Comparison of ENCODE assay signal across 20 mouse cellular contexts in the genomic region with DNA sequence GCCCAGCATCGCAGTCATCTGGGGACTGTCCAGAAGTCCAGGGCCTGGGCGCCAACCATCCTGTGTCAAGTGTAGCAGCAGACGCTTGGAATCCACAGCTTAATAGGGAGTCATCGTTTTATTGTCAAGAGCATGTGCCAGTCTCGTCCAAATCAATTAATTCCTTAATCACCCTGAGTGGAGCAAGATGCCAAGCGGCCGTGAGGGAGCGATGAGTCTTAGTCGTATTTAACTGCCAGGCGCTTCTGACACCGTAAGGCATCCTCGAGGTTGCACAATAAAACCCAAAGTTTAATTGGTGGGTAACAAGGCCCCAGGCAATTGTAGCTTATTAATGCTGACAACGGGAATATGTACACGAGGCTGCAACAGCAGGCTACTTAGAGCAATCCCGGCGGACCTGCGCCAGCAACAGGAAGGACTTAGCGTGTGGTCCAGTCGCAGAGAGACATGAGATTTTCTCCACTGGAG.
DNase-seq lines count a peak whose midpoint lies in the region; ATAC-seq and TF ChIP-seq lines count a peak whose summit lies in the region.
"Had no signal": no experiment of that assay in that cellular context is flagged by ENCODE, and none has a peak within 500 bp of the region (broad histone marks: within the 10 kb centered on the region; RNA-seq: fewer than 3 reads in every experiment).

No protein-coding gene starts in this region.

- H3K4me2 ChIP-seq in forebrain, embryonic 14.5 days (ENCODE audit: low read length) = no peak overlapping the region
- H3K4me2 ChIP-seq in forebrain, embryonic 11.5 days (ENCODE audit: low read depth, low read length, severe bottlenecking) = no peak overlapping the region
- no peak overlapping the region for H3K4me2 ChIP-seq in hindbrain, postnatal 0 days (ENCODE audit: low read depth, low read length)
- no peak overlapping the region for H3K4me2 ChIP-seq in hindbrain, embryonic 12.5 days (replicated peaks)
- no peak overlapping the region for H3K4me2 ChIP-seq in forebrain, embryonic 16.5 days (ENCODE audit: low read length)
- no peak overlapping the region; the same call in 1 of the 2 replicates for H3K4me2 ChIP-seq in neural tube, embryonic 13.5 days
- H3K4me2 ChIP-seq in liver, postnatal 0 days (ENCODE audit: low read depth, low read length) = no peak overlapping the region
- H3K4me2 ChIP-seq: embryonic facial prominence, embryonic 12.5 days; liver, embryonic 13.5 days; stomach, embryonic 15.5 days had no signal

- H3K9me3 ChIP-seq in forebrain, embryonic 14.5 days (replicated peaks; ENCODE audit: control insufficient read depth, low read length) = no peaks in the 10 kb centered on the region
- no peaks in the 10 kb centered on the region for H3K9me3 ChIP-seq in forebrain, embryonic 11.5 days (ENCODE audit: control insufficient read depth, low read length)
- no peaks in the 10 kb centered on the region for H3K9me3 ChIP-seq in hindbrain, postnatal 0 days (ENCODE audit: low read length)
- H3K9me3 ChIP-seq in hindbrain, embryonic 12.5 days (replicated peaks) = no peaks in the 10 kb centered on the region
- 0 out of 2 replicates have a peak, but pooled peaks cover 2% of the 10 kb centered on the region for H3K9me3 ChIP-seq in forebrain, embryonic 16.5 days (ENCODE audit: control insufficient read depth, low read length)
- no peaks in the 10 kb centered on the region for H3K9me3 ChIP-seq in neural tube, embryonic 13.5 days
- peaks cover 3% of the 10 kb centered on the region; the same call in 1 of the 2 replicates for H3K9me3 ChIP-seq in liver, postnatal 0 days (ENCODE audit: low read length)
- H3K9me3 ChIP-seq: embryonic facial prominence, embryonic 12.5 days; limb, embryonic 10.5 days; stomach, embryonic 15.5 days had no signal

- no peaks in the 10 kb centered on the region for H3K27me3 ChIP-seq in forebrain, embryonic 14.5 days (replicated peaks; ENCODE audit: control insufficient read depth, insufficient read depth, low read length)
- H3K27me3 ChIP-seq in forebrain, embryonic 11.5 days (ENCODE audit: control insufficient read depth, insufficient read depth, low read length) = no peaks in the 10 kb centered on the region
- H3K27me3 ChIP-seq in hindbrain, postnatal 0 days (ENCODE audit: insufficient read depth, low read length) = no peaks in the 10 kb centered on the region
- H3K27me3 ChIP-seq in hindbrain, embryonic 12.5 days = no peaks in the 10 kb centered on the region
- no peaks in the 10 kb centered on the region for H3K27me3 ChIP-seq in forebrain, embryonic 16.5 days (replicated peaks; ENCODE audit: control insufficient read depth, insufficient read depth, low read length)
- no peaks in the 10 kb centered on the region for H3K27me3 ChIP-seq in neural tube, embryonic 13.5 days
- no peaks in the 10 kb centered on the region for H3K27me3 ChIP-seq in liver, postnatal 0 days (ENCODE audit: insufficient read depth, low read length)
- H3K27me3 ChIP-seq: embryonic facial prominence, embryonic 12.5 days; liver, embryonic 13.5 days; stomach, embryonic 15.5 days had no signal

- TF ChIP-seq EP300 in liver, postnatal 0 days (IDR thresholded peaks at IDR 0.05; ENCODE audit: low read depth) = no peak

- H3K4me3 ChIP-seq in forebrain, embryonic 14.5 days (ENCODE audit: low read depth, low read length) = no peak overlapping the region
- no peak overlapping the region for H3K4me3 ChIP-seq in forebrain, embryonic 11.5 days (ENCODE audit: low read depth, low read length)
- H3K4me3 ChIP-seq in hindbrain, postnatal 0 days (ENCODE audit: low read length) = no peak overlapping the region
- no peak overlapping the region for H3K4me3 ChIP-seq in hindbrain, embryonic 12.5 days
- H3K4me3 ChIP-seq in forebrain, embryonic 16.5 days (replicated peaks; ENCODE audit: low read length) = no peak overlapping the region
- H3K4me3 ChIP-seq in neural tube, embryonic 13.5 days = no peak overlapping the region
- no peak overlapping the region for H3K4me3 ChIP-seq in liver, postnatal 0 days (ENCODE audit: low read depth, low read length)
- H3K4me3 ChIP-seq: embryonic facial prominence, embryonic 12.5 days; heart, adult 2 months; limb, embryonic 10.5 days; liver, embryonic 13.5 days; stomach, embryonic 15.5 days had no signal

- ATAC-seq in forebrain, embryonic 14.5 days = peak; percentile 55; the same call in 1 of the 2 replicates
- ATAC-seq in forebrain, embryonic 11.5 days (replicated peaks; ENCODE audit: low FRiP score) = no peak
- ATAC-seq in hindbrain, postnatal 0 days = no peak
- ATAC-seq in hindbrain, embryonic 12.5 days (ENCODE audit: low FRiP score) = no peak
- peak; percentile 49; the same call in 1 of the 2 replicates for ATAC-seq in forebrain, embryonic 16.5 days
- ATAC-seq in neural tube, embryonic 13.5 days (ENCODE audit: low read depth) = peak; percentile 80
- ATAC-seq in liver, postnatal 0 days = no peak

- H3K27ac ChIP-seq in forebrain, embryonic 14.5 days (ENCODE audit: low read depth, low read length) = no peak overlapping the region
- no peak overlapping the region for H3K27ac ChIP-seq in forebrain, embryonic 11.5 days (ENCODE audit: low read depth, low read length)
- no peak overlapping the region for H3K27ac ChIP-seq in hindbrain, postnatal 0 days
- H3K27ac ChIP-seq in hindbrain, embryonic 12.5 days = no peak overlapping the region
- H3K27ac ChIP-seq in forebrain, embryonic 16.5 days (ENCODE audit: low read length) = no peak overlapping the region
- no peak overlapping the region for H3K27ac ChIP-seq in neural tube, embryonic 13.5 days (replicated peaks)
- no peak overlapping the region for H3K27ac ChIP-seq in liver, postnatal 0 days (ENCODE audit: low read depth)
- H3K27ac ChIP-seq: embryonic facial prominence, embryonic 12.5 days; heart, adult 2 months; limb, embryonic 10.5 days; liver, embryonic 13.5 days; stomach, embryonic 15.5 days had no signal

- no peak for TF ChIP-seq CTCF in hindbrain, postnatal 0 days (IDR thresholded peaks at IDR 0.05; ENCODE audit: low read depth)
- TF ChIP-seq CTCF in liver, postnatal 0 days (IDR thresholded peaks at IDR 0.05; ENCODE audit: low read depth) = no peak

- H3K9ac ChIP-seq in forebrain, embryonic 14.5 days (ENCODE audit: low read length) = no peak overlapping the region
- H3K9ac ChIP-seq in forebrain, embryonic 11.5 days (ENCODE audit: low read length) = no peak overlapping the region
- H3K9ac ChIP-seq in hindbrain, postnatal 0 days (replicated peaks; ENCODE audit: low read length) = no peak overlapping the region
- no peak overlapping the region for H3K9ac ChIP-seq in hindbrain, embryonic 12.5 days
- H3K9ac ChIP-seq in forebrain, embryonic 16.5 days (replicated peaks; ENCODE audit: low read depth, low read length) = no peak overlapping the region
- H3K9ac ChIP-seq in neural tube, embryonic 13.5 days = no peak overlapping the region
- no peak overlapping the region for H3K9ac ChIP-seq in liver, postnatal 0 days (replicated peaks)
- H3K9ac ChIP-seq: embryonic facial prominence, embryonic 12.5 days; liver, embryonic 13.5 days; stomach, embryonic 15.5 days had no signal

- 46% methylated on average over 19 of the region's 19 CpGs for WGBS in forebrain, embryonic 14.5 days
- 80% methylated on average over 19 of the region's 19 CpGs for WGBS in forebrain, embryonic 11.5 days
- WGBS in hindbrain, postnatal 0 days = 38% methylated on average over 19 of the region's 19 CpGs
- 74% methylated on average over 19 of the region's 19 CpGs for WGBS in hindbrain, embryonic 12.5 days
- WGBS in forebrain, embryonic 16.5 days = 31% methylated on average over 19 of the region's 19 CpGs
- WGBS in neural tube, embryonic 13.5 days = 52% methylated on average over 19 of the region's 19 CpGs
- 85% methylated on average over 19 of the region's 19 CpGs for WGBS in liver, postnatal 0 days (ENCODE audit: insufficient replicate concordance)

- peak; percentile 79 for DNase-seq in forebrain, embryonic 14.5 days (ENCODE audit: low spot score)
- no peak for DNase-seq in forebrain, embryonic 11.5 days (ENCODE audit: low spot score)
- peak; percentile 59 for DNase-seq in hindbrain, postnatal 0 days (ENCODE audit: low spot score)
- no peak for DNase-seq in liver, postnatal 0 days
- no peak for DNase-seq in frontal cortex, postnatal 10 days (ENCODE audit: low spot score in 2 of 2)
- DNase-seq: adrenal gland, adult 8-10 months; heart, adult 2 months; heart, postnatal 10 days; layer of hippocampus, postnatal 36 days; liver, embryonic 13.5 days; lung, postnatal 10 days; spleen, adult 18-20 months; thymus, postnatal 14 days had no signal

- H3K4me1 ChIP-seq in forebrain, embryonic 14.5 days (ENCODE audit: control insufficient read depth, insufficient read depth, low read length) = no peaks in the 10 kb centered on the region
- no peaks in the 10 kb centered on the region for H3K4me1 ChIP-seq in forebrain, embryonic 11.5 days (replicated peaks; ENCODE audit: control insufficient read depth, insufficient read depth, low read length)
- H3K4me1 ChIP-seq in hindbrain, postnatal 0 days (ENCODE audit: insufficient read depth, low read length) = no peaks in the 10 kb centered on the region
- H3K4me1 ChIP-seq in hindbrain, embryonic 12.5 days = no peaks in the 10 kb centered on the region
- peaks cover 5% of the 10 kb centered on the region; the same call in 1 of the 2 replicates for H3K4me1 ChIP-seq in forebrain, embryonic 16.5 days (replicated peaks; ENCODE audit: control insufficient read depth, insufficient read depth, low read length)
- no peaks in the 10 kb centered on the region; the same call in 1 of the 2 replicates for H3K4me1 ChIP-seq in neural tube, embryonic 13.5 days (replicated peaks)
- H3K4me1 ChIP-seq in liver, postnatal 0 days (ENCODE audit: insufficient read depth) = no peaks in the 10 kb centered on the region
- H3K4me1 ChIP-seq: embryonic facial prominence, embryonic 12.5 days; limb, embryonic 10.5 days; liver, embryonic 13.5 days; stomach, embryonic 15.5 days had no signal

- H3K36me3 ChIP-seq in forebrain, embryonic 14.5 days (ENCODE audit: control insufficient read depth, insufficient read depth, low read length) = no peaks in the 10 kb centered on the region
- no peaks in the 10 kb centered on the region for H3K36me3 ChIP-seq in forebrain, embryonic 11.5 days (ENCODE audit: control insufficient read depth, insufficient read depth, low read length)
- H3K36me3 ChIP-seq in hindbrain, postnatal 0 days (ENCODE audit: insufficient read depth, low read length) = no peaks in the 10 kb centered on the region
- H3K36me3 ChIP-seq in hindbrain, embryonic 12.5 days = no peaks in the 10 kb centered on the region
- H3K36me3 ChIP-seq in forebrain, embryonic 16.5 days (ENCODE audit: control insufficient read depth, insufficient read depth) = no peaks in the 10 kb centered on the region
- no peaks in the 10 kb centered on the region for H3K36me3 ChIP-seq in neural tube, embryonic 13.5 days
- H3K36me3 ChIP-seq in liver, postnatal 0 days (replicated peaks; ENCODE audit: insufficient read depth, low read length) = no peaks in the 10 kb centered on the region
- H3K36me3 ChIP-seq: embryonic facial prominence, embryonic 12.5 days; G1E; limb, embryonic 10.5 days; liver, embryonic 13.5 days; stomach, embryonic 15.5 days had no signal

Comparison
In these comparisons a context has a peak if more than half of its experiments do, and no peak if none do; other contexts are left out.
1. ATAC-seq: peak in forebrain, embryonic 14.5 days (single experiment), forebrain, embryonic 16.5 days (single experiment) and neural tube, embryonic 13.5 days (single experiment); none in forebrain, embryonic 11.5 days (single experiment), hindbrain, postnatal 0 days (single experiment), hindbrain, embryonic 12.5 days (single experiment) and liver, postnatal 0 days (single experiment).
2. DNase-seq: peak in forebrain, embryonic 14.5 days (single experiment) and hindbrain, postnatal 0 days (single experiment); none in forebrain, embryonic 11.5 days (single experiment), liver, postnatal 0 days (single experiment) and frontal cortex, postnatal 10 days (0 of 2).